Mouse (Mus musculus) heart, adult 2 months (tissue): ENCODE results near the gene DXBay18.
"Not testable (repeated sequence)": the region's sequence is repeated elsewhere in the genome, so short reads cannot be mapped to it uniquely, and the experiment has no call there.

Experiments
- CTCF ChIP-seq: fragments of 200-600 bp; IDR thresholded peaks from 2 replicates; pipeline ENCODE4 v1.8.1; 2022; ENCODE audit warnings: antibody characterized with exemption, mild to moderate bottlenecking, moderate library complexity
- EP300 ChIP-seq: fragments of 200-500 bp; IDR thresholded peaks from 2 replicates; pipeline ENCODE4 v1.6.1; 2011; ENCODE audit warnings: low read depth, low read length, control low read depth; ENCODE audit not compliant: insufficient read depth
- POLR2A ChIP-seq: fragments of 200-500 bp; IDR thresholded peaks from 2 replicates; pipeline ENCODE4 v1.6.1; 2011; ENCODE audit warnings: mild to moderate bottlenecking, low read depth, low read length, control low read depth; ENCODE audit not compliant: insufficient read depth

DNA sequence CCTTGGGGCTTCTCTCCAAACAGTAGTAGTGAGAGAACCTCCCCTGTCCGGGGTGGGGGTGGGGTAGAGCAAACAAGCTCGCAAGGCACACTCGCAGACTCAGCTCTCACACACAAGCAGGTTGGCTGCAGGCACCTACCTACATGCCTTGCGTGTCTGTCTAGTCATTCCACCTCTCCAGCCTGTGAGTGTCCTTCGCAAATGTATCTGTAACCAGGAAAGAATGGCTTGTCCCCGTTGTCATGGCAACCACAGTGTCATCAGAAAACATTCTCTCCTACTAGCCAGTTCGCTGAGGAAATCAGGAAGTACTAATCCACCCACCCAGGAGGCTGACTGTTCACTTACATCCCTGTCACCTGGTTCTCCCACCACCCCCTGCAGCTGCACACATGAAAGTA is 6.0 kb downstream of the DXBay18 start:
- TF ChIP-seq CTCF, EP300, POLR2A: not testable (repeated sequence)
